Mouse (Mus musculus) heart, adult 10 weeks (tissue): Measurements from ENCODE around the gene Scgb2b20. TPM values are rescaled to one million over a fixed set of nuclear protein-coding genes. Genes with fewer than 3 reads are reported as not detected.

Experiments
- polyA plus RNA-seq: library from polyadenylated mRNA; stranded (reverse); fragments of 350-450 nt; fragmentation: Illumina TruSeq; extraction: RNeasy Lipid Tissue Mini Kit (QIAGEN cat#74804); gene quantifications from one replicate; pipeline ENCODE4 v1.2.3, GENCODE M21; 2014; ENCODE audit warnings: low read depth, low replicate concordance

The Scgb2b20 gene
- not detected for polyA plus RNA-seq

DNA sequence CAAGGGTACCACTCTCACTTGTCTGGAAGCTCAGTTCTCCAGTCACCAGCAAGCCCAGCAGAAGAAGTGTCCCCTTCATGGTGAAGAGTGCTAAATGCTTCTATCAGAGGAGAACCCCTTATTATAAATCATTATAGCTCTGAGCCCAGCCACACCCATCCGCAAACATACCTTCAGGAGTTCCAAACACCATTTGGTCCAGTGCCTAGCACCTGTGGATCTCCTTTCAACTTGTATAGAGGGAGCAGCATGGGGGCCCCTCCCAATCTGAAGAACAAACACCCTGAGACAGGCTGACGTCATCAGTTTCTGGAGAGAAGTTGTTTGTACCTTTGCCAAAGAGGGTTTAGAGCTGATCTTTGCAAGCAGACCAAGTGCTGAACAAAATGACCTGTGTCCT is at the start of gene Scgb2b20:
Scgb2b20 (minus strand) TSS at position 101 of the 400 bp plus-strand sequence.

DNA sequence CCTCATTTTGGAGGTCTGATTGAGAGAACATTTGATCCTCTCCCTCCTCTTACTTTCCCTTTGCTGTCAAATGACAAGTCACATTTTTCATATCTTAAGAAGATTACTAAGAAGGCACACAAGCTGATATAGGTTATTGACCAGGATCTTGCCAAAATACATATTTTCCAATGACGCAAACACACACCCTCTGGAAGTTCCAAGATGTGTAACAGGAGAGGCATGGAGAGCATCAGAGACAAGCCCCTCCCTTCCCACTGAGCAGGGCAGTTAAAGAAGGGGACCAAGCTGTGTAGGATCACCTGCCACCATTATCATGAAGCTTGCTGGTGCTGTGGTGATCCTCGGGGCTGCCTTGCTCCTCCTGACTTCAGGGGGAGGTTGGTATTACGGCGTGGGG is 6.8 kb upstream of the Scgb2b20 start, which contains the start of gene Scgb1b20:
Scgb1b20 (plus strand) TSS at position 301 of the 400 bp plus-strand sequence.

Other genes with a start within 250 kb of the Scgb2b20 start
- gene Scgb2b18, start 192.5 kb downstream of the Scgb2b20 start, polyA plus RNA-seq, result not detected
- not detected for gene Scgb1b18, start 180.8 kb downstream of the Scgb2b20 start, polyA plus RNA-seq
- not detected for gene Scgb2b19, start 86.0 kb downstream of the Scgb2b20 start, polyA plus RNA-seq
- not detected for gene Scgb1b19, start 79.0 kb downstream of the Scgb2b20 start, polyA plus RNA-seq
- not detected for gene Scgb1b20, start 6.9 kb upstream of the Scgb2b20 start, polyA plus RNA-seq
- gene Scgb2b21, start 154.1 kb upstream of the Scgb2b20 start, polyA plus RNA-seq, result not detected